Mouse (Mus musculus): ENCODE measurements around the gene Gpr83.
A peak's percentile ranks its signal among the peaks of the same experiment; 100 is the strongest.
"Not testable (repeated sequence)": the region's sequence is repeated elsewhere in the genome, so short reads cannot be mapped to it uniquely, and the experiment has no call there.

The Gpr83 gene

DNA sequence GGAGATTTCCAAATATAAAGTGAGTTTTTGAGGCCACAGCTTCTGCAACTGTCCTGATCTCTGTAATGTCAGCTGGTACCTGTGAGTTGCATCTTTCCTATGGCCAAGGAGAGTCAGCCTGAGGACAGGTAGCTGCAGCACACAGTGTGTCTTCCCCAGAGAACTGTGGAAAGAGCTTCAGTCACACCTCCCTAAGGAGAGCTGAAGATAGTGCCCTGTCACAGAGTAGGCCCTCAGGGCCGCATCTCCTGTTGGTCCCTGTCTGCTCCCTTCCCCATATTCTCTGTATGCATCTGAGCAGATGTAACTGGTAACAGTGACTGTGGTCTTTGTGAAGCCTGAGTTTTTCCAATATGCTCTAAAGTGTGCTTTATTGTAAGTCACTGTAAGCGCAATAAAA is 10.4 kb downstream of the Gpr83 start:
- DNase-seq (ENCODE audit: low spot score), result no peak

DNA sequence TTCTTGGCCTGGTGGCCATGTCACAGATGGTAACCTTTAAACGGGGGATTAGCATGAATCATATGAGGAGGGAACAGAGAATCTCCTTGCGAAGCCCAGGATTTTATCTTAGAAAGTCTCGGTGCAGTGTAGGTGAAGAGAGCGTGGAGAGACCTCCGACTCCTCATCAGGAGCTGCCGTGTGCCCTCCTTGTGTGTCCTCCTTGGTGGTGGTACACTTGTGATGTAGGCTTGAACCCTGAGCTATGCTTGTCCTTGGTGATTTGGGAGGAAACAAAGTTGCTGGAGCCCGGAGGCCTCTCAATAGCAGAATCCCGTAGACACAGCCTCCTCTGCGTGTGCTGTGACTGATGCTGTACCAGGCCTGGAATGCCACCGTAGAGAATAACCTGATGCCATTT is 10.8 kb downstream of the Gpr83 start:
- DNase-seq (ENCODE audit: low spot score), result no peak

DNA sequence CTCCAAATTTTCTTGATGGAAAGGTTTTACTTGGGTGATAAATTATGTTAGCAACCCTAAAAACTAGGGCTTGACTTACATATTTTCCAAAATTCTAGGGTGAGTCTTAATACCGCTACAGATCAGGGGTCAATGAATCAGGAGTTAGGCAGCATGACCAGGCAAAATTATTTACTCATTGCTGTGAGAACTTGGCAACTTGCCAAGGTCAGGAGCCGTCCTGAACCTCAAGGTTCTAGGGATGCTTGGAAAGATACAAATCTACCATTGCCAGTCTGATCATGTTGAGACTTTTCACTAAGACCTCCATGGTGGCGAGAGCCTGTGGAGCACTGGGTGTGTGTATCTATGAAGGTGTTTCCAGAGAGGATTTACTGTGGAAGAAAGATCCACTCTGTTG is 11.5 kb downstream of the Gpr83 start:
- DNase-seq (ENCODE audit: low spot score), result peak; percentile 2

GRCm38 (mm10) chr9:14872181-14872930 is 12.3 kb downstream of the Gpr83 start:
- DNase-seq (ENCODE audit: low spot score), result no peak

DNA sequence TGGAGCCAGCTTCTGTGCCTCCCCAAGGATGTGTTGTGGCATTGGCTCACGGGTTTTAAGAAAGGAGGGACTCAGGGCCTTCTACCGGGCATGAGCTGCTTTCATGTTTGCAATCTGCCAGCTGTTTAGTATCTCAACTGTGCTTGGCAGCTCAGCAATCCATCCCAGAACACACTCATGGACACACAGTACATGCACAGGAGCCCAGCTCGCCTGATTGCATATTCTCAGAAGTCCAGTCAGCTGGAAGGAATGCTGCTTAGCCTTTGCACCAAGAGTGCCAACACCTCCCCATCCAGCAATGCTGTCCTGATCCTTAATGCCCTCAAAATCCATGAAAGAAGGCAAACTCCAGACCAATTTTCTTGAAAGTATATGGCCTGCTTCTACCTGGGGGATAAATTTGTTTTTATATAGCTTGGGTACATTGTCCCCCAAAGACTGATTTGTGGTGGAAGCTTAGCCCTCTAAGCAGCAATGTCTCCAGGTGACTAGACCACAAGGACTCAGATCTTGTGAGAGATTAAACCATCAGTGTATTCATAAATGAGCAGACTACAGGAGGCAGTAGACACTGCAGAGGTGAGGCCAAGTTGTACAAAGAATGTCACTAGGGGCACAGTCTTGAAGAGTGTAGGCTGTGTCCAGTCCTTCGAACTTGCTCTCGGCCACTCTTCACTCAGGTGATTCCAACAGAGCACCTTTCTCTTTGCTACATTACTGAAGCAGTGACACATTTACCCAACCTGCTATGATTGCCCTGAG is 15.9 kb downstream of the Gpr83 start:
- no peak for DNase-seq (ENCODE audit: low spot score)

GRCm38 (mm10) chr9:14876566-14876965 is 16.6 kb downstream of the Gpr83 start:
- DNase-seq (ENCODE audit: low spot score), result not testable (repeated sequence)

DNA sequence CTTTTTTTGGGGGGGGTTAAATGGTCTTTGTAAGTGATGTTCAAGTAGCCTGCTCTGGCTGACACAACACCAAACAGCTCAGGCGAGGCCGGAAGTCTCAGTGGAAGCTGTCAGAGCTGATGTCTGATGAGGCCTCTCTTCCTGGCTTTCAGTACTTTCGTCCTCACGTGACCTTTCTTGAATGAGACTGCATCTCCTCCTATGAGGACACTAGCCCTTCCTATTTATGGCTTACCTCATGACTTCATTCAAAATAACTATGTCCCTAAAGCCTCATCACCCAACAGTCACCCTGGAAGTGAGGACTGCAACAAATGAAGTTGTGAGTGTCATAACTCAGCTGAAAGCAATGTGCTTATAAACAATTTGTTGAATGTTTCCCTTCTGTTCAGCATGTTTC is 24.6 kb downstream of the Gpr83 start:
- no peak for DNase-seq (ENCODE audit: low spot score)

GRCm38 (mm10) chr9:14885151-14885550 is 25.1 kb downstream of the Gpr83 start:
- no peak for DNase-seq (ENCODE audit: low spot score)

DNA sequence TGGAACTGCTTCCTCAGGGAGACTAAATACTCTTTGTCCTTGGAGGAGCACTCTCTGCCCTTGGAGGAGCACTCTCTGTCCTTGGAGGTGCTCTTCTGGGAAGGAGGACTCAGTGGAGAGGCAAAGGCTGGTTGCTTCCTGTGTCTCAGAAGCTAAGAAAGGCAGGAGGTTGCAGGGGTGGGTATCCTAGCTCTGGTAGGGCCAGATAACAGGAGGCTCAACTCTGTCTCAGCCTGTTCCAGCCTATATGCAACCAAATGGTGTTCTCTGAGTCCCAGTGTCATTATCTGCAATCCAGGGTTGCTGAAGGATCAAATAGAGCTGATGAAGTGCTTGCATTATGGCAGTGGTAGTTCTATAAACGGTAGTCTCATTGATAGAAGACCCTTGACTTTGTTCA is 25.9 kb downstream of the Gpr83 start:
- no peak for DNase-seq (ENCODE audit: low spot score)

DNA sequence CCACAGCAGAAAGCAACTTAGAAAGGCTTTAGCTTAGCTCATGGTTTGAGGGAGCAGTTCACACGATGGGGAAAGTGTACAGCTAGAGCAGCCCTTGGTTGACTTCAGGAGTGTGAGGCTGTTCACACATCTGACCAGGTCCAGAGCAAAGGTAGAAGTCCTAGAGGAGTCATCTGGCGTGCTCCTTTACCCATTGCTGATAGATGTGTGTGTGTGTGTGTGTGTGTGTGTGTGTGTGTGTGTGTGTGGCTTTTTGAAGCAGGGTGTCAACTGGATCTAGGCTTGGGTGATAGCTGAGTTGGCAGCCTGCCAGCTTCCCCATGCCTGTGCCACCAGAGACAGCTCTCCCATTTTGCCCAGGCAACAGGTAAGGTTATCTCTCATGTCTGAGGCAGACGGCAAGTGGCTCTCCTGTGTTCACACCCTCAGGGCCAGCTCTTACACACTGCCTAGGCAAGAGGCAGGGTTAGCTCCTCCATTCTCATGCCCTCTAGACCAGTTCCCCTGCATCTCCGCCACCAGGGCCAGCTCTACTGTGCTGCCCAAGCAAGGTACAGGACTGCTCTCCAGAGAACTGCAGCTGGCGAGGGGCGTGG is 27.9 kb downstream of the Gpr83 start:
- DNase-seq (ENCODE audit: low spot score), result no peak

- DNase-seq (ENCODE audit: low spot score), result no peak
Measured at GRCm38 (mm10) chr9:14888671-14889070, 28.7 kb downstream of the Gpr83 start.

DNA sequence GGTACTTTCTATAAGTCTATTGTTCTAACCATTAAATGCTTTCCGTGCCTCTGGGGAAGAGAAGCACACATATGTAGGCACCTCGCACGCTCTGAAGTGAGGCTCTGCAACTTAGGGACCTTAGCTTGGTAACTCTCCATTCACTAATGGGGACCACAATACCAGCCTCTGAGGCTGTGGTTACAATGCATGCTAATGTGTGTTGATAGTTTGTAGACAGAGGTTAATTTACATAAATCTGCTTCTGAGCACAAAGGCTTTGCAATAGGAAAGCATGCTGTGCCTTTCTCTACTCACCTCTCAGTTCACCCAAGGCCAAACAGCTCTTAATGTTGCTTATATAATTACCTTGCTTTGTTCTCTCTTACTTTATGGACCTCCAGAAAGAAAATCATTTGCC is 30.7 kb downstream of the Gpr83 start:
- no peak for DNase-seq (ENCODE audit: low spot score)

GRCm38 (mm10) chr9:14891891-14892290 is 31.9 kb downstream of the Gpr83 start:
- no peak for DNase-seq (ENCODE audit: low spot score)

GRCm38 (mm10) chr9:14893388-14893787 is 33.4 kb downstream of the Gpr83 start:
- DNase-seq (ENCODE audit: low spot score), result no peak

- DNase-seq (ENCODE audit: low spot score), result no peak
Measured at GRCm38 (mm10) chr9:14894628-14895027, 34.6 kb downstream of the Gpr83 start.

DNA sequence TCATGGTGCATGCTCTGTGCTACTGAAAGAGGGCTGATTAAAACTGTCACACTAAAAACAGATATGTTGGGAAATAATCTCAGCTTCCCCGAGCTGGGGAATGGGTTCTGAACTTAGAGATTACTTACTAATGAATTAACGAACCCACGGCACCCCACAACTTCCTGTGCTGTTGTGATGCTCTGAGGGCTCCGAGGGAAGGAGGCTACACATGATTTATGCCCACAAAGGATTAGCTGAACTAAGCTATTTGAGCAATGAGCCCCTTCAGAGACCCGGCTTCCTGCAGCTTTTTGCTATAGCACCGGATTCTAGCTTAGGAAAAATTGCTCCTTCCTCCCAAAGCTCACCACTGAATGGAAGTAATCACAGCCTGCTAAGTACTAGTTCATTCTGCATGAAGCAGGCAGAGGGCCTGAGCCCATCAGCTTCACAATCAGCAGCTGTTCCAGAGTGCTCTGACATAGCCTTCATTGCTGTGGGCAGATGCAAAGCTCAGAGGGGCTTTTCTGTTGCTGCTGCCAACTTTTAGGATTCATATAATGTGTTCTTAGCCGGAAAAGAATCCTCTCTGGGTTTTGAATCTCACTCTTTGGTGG is 35.3 kb downstream of the Gpr83 start:
- DNase-seq (ENCODE audit: low spot score), result no peak

GRCm38 (mm10) chr9:14897102-14897501 is 37.1 kb downstream of the Gpr83 start:
- no peak for DNase-seq (ENCODE audit: low spot score)

DNA sequence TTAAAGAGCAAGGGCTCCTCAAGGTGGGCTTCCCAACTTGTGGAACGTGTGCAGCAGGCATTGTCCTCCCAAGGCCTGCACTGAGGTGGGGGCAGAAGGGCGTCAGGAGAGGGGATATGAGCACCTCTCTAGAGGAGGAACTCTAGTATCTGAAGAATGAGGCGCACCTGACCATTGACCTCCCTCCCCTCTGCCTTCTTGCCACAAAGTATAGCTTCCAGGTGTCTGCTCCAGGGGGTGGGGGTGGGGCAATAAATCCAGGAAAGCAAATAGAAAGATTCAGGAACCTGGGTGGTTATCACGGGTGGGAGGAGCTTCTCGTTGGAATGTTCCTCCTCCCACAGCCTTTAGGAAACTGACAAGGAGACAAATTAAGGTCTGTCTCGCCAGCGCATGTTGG is 41.7 kb downstream of the Gpr83 start:
- DNase-seq (ENCODE audit: low spot score), result no peak

DNA sequence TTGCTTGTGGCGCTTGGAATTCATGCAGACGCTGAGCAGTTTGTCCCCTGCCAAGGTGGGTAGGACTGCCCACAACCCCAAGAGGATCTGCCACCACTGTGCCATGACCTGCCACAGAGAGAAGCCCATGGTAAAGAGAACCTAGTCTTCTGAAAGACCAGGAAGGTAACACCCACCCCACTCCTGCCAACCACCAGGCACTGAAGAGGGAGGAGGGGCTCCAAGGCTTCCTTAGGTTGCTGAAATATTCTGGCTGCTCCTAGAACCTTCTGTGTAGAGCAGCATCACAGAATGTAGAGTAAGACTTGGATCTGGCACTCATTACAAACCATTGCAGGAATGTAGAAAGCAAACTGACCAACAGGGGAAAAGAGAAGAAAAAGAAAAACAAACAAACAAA is 42.4 kb downstream of the Gpr83 start:
- no peak for DNase-seq (ENCODE audit: low spot score)

- DNase-seq (ENCODE audit: low spot score), result no peak
Measured at GRCm38 (mm10) chr9:14903006-14903405, 43.0 kb downstream of the Gpr83 start.

DNA sequence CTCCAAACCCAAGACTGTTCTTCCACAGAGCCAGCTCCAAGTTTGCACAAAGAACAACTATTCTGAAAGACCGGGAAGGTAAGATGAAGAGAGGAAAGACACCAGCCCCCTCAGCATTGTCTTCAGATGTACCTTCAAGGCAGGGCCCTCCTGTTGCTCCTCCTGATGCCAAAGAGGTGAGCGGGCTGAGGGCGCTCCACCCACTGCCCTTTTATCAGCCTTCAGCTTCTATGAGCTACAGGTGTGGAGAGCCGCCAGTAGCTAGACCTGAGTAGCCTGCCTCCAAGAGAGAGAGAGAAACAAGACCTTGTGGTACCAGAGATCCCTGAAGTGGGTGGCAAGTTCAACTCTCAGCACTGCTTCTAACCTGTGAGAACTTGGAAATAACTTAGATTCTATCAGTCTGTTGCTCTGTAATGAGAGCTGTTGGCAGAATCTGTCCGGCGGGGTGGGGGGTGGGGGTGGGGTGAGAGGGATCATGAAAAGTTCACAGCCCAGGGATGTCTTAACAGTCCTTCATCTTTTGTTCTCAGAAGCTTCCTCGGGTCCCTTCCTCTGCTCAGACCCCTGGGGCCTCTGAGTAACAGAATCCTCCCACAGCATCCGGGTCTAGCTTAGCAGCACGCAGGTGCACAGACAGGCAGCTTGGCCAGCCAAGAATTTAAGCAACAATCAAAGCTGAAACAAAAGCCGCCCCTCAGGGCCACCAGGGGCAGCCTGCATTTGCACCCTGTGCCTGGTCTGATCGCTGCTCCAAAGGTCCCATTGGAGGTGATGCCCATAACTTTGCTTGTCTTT is 43.8 kb downstream of the Gpr83 start, which contains the start of gene Izumo1r:
Izumo1r (minus strand) TSS at position 369 of the 798 bp plus-strand sequence.
- no peak for DNase-seq (ENCODE audit: low spot score)
